Mouse (Mus musculus): ENCODE results near the gene Cmtm7. TPM values are rescaled to one million over a fixed set of nuclear protein-coding genes. Genes with fewer than 3 reads are reported as not detected.

The Cmtm7 gene
- total RNA-seq, 2 experiments from 2014 or later = 4.2 to 5.8 TPM

GRCm38 (mm10) chr9:114796473-114797050 is 14.9 kb upstream of the Cmtm7 start:
- DNase-seq = no peak

DNA sequence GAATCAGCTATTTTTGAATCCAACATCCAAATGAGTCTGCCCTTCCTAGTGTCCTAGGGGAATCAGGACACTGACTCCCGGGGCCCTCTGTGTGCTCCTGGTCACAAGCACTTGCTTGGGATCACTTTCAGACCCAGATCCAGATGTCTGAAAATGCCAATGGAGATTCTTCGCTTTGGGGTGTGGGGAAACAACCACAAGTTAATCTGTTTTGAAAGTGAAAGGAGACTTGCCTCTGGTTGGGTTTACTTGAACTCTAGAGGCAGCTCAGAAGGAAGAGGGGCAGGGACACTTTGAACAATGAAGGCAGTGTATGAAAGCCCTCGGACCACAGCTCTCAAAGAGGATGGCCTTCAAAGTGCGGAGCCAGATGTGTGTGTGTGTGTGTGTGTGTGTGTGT is 12.8 kb upstream of the Cmtm7 start:
- no peak for DNase-seq

- no peak for DNase-seq
Observed at GRCm38 (mm10) chr9:114793764-114794295, 12.2 kb upstream of the Cmtm7 start.

- DNase-seq = no peak
Observed at GRCm38 (mm10) chr9:114789989-114790388, 8.3 kb upstream of the Cmtm7 start.

DNA sequence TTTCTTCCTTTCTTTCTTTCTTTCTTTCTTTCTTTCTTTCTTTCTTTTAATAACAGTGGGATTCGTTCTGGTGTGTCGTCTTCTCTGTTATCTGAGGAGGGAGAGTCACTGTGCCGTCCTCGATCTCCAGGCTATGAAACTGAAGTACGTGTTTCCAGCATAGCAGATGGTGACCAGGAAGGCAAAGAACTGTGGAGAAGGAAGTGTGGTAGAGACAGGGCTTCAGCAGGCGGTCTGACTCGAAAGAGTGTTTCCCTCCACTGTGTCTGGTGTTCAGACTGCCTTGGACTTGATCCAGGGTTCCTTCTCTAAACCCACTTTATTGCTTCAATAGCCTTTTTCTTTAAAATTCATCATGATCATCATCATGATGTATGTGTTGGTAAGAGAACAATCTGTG is 7.9 kb upstream of the Cmtm7 start:
- DNase-seq = no peak

GRCm38 (mm10) chr9:114788697-114789096 is 7.0 kb upstream of the Cmtm7 start:
- DNase-seq = no peak

- DNase-seq = no peak
Observed at GRCm38 (mm10) chr9:114787716-114788115, 6.1 kb upstream of the Cmtm7 start.

- no peak for DNase-seq
Observed at GRCm38 (mm10) chr9:114787134-114787533, 5.5 kb upstream of the Cmtm7 start.

DNA sequence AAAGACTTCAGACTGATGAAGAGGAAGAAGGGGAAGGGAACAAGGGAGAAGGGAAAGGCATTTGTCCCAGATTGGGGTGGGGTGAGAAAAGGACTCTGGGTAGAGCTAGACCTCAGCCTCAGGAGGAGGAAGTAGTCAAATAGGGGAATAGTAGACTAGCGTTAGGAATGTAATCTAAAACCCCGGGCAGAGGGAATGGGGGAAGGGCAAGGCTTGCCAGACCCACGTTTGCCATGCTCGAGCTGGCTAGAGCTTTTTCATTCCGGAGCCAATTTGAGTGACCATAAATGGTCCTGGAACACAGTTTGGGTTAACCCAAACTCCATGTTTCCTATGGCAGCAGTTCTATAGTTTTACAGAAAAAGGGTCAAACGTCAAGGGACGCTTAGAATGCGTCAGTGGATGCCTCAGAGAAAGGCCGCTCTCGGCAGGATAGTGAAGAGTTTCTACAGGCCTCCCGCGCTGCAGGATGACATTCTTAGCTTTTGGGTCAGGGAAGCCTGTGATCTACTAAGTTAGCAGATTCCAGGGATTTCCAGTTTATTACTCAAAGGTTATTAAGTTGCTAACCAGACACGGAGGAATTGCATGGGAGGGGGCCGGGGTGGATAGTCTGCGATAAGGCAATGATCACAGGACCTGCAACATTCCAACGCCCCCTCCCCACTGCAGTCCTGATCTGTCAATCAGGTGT is 3.9 kb upstream of the Cmtm7 start:
- DNase-seq = no peak

DNA sequence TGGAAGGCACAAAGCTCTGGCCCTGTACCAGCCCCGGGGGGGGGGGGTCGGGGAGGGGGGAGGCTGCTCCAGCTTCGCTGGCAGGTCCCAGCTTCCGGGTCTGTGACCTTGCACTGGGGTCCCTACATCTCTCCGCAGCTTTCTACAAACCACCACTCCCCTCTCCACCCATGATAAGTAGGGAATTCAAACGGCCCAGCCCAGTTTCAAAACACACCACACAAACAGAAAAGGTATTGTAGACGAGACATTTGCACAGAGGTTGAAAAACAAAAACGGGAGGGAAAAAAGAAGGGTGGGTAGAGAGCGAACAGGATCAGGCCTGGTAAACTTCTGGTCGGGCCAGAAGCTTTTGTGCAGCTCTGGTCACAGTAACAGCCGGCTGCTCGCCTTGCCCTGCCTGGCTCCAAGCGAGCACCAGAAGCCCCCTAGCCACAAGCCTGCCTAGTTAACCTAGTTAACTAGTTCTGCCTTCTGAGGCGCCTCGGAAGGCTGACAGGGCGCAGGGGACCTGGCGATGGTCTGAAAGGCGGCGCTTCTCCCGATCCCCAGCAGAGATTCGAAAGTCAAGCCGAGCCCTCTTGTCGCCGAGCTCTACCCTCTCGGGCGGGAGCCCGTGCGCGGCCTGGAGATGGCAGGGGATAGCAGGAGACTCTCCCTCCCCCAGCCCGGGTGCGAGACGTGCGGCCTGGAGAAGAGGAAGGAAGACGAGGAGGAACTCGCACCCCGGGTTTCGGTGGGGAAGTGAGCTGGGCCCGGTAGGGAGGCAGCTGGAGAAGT is 720 bp downstream of the Cmtm7 start:
- peak; percentile 53 for DNase-seq

GRCm38 (mm10) chr9:114779984-114780745 is 1.5 kb downstream of the Cmtm7 start:
- DNase-seq = no peak

GRCm38 (mm10) chr9:114778877-114779276 is 2.8 kb downstream of the Cmtm7 start:
- DNase-seq = no peak

GRCm38 (mm10) chr9:114778047-114778390 is 3.6 kb downstream of the Cmtm7 start:
- no peak for DNase-seq

DNA sequence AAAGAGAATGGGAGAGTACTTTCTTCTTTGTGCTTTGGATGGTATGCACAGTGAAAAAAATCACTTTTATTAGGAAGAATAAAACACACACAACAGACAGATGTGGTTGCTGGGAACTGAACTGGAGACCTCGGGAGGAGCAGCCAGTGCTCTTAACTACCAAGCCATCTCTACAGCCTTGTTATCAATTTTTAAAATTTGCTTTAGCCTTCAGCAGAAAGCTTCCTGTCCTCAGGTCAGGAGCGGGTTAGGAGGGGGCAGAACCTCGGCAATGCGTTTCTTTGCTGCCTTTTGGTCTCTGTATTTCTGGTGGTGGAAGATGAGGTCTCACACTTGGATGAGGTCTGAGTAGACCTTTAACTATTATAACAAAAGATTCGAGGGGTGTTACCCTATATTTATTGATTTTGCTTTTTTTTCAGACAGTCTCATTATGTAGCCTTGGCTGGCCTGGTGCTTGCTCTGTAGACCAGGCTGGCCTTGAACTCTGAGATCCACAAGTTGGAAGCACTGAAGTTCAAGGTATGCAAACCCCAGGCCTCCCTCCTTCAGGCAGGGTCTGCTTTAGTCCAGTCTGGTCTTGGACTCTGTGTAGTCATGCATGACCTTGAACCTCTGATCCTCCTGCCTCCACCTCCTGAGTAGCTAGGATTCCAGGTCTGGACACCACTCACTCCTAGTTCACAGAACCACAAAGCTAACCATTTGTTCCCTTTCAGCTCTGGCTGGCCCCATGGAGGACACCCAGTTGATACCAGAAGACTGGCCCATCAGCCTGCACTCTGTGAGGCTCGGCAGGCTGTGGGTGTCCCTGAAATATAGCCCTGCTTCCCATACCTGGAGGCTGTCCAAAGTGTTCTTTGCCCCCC is 4.2 kb downstream of the Cmtm7 start:
- no peak for DNase-seq

DNA sequence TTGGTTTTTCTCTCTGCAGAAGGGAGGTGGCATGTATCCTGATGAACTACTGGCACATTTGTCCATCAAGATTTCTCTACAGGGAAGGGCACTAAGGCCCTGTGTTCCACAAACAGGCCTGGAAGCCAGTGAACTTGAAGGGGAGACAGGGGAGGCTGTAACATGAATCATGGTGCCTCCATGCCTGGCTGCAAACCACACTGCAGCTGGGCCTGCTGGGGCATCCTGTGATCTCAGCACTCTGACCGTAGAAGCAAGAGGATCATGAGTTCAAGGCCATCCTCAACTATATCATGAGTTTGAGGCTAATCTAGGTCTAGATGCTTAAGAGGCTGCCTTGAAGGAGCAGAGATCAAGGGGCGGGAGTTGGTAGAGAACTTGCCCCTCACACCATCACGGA is 5.3 kb downstream of the Cmtm7 start:
- no peak for DNase-seq

DNA sequence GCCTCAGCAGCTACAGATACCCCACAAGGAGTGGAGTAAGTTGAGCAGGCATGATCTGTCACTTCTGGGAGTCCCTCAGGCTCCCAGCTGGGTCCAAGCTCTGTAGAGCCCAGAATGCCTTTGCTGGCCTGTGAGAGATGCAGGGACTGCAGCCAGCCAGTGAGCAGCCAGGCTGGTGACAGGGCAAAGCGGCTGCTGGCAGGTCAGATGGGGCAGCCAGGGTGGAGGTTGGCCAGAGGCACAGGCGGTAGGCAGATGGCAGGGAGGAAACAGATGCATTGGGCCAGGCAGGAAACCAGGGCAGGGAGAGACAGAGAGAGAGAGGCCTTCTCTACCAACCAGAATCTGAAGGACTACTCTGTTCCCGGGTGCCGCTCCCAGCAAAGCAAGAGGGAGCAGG is 6.4 kb downstream of the Cmtm7 start:
- DNase-seq = peak; percentile 79

- no peak for DNase-seq
Observed at GRCm38 (mm10) chr9:114774629-114775028, 7.0 kb downstream of the Cmtm7 start.

GRCm38 (mm10) chr9:114771565-114771964 is 10.1 kb downstream of the Cmtm7 start:
- no peak for DNase-seq

DNA sequence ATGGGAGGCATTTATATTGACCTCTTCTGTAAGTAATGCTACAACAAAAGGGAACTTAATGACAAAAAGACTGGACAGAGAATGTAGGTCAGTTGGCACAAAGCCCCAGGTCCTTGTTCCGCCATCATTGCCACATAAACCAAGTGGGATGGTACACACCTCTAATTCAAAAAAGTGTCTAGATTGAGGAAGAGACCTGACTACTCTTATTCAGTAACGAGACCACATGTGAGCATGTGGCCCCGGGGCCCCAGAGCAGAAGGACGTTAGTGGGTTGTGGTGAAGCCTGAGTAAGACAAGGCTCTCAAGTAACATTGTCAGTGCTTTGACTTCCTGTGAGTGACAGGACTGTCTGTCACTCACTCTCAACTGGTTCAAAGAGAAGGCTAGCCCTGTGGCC is 11.4 kb downstream of the Cmtm7 start:
- DNase-seq = no peak

GRCm38 (mm10) chr9:114768066-114768465 is 13.6 kb downstream of the Cmtm7 start:
- DNase-seq = no peak

GRCm38 (mm10) chr9:114767507-114767906 is 14.1 kb downstream of the Cmtm7 start:
- no peak for DNase-seq

DNA sequence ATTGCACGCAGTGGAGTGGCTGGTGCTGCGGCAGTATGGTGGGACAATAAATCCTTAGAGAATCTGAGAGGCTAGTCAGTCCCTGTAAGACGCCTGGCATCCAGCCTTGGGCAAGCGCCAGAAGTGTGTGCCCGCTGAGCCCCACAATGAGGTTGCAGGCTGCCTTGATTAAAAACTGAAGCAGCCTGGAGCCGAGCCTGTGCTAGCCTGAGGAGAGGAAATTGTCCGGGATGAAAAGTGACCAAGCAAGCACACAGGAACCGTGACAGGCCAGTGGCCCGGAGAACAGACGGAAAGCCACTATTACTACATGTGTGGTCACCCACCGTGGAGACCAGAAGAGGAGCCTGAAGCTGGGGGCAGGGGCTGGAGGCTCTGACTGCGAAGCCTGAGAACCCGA is 14.6 kb downstream of the Cmtm7 start:
- DNase-seq = no peak
